Mouse (Mus musculus) heart, postnatal 25 days (tissue): ENCODE measurements around the gene Cacna1a. TPM values are rescaled to one million over a fixed set of nuclear protein-coding genes. Genes with fewer than 3 reads are reported as not detected.

Experiments used
- DNase-seq: peaks from one replicate; pipeline ENCODE4 v3.0.0; 2022; ENCODE audit warnings: low spot score
- intact Hi-C: fragments of 180-260 bp; cut with DNase I; formaldehyde crosslinking; loops from one replicate; pipeline ENCODE4 v1.15.1; 2025
- total RNA-seq, 2 experiments: library from RNA; stranded (reverse); gene quantifications; 2 replicates each; pipeline ENCODE4 v1.2.3; 2021

Cacna1a gene
- total RNA-seq, 2 experiments from 2014 or later: 2.5 to 3.2 TPM

- no peak for DNase-seq
- intact Hi-C loops: no loop called here
Measured at GRCm38 (mm10) chr8:84568737-84569136, 180.5 kb downstream of the Cacna1a start.

- DNase-seq: no peak
- intact Hi-C loops: loop anchor here (5.0 kb wide), 1 partner anchor 203 kb away; no protein-coding TSS in a partner anchor
Measured at GRCm38 (mm10) chr8:84569921-84570673, 181.9 kb downstream of the Cacna1a start.

GRCm38 (mm10) chr8:84577432-84577831 lies 189.2 kb downstream of the Cacna1a start:
- no peak for DNase-seq
- intact Hi-C loops: no loop called here

GRCm38 (mm10) chr8:84579595-84579994 lies 191.4 kb downstream of the Cacna1a start:
- DNase-seq: no peak
- intact Hi-C loops: no loop called here

- DNase-seq: no peak
- intact Hi-C loops: no loop called here
Measured at GRCm38 (mm10) chr8:84585311-84585710, 197.1 kb downstream of the Cacna1a start.

GRCm38 (mm10) chr8:84586221-84586620 lies 198.0 kb downstream of the Cacna1a start:
- no peak for DNase-seq
- intact Hi-C loops: no loop called here

- no peak for DNase-seq
- intact Hi-C loops: no loop called here
Measured at GRCm38 (mm10) chr8:84588498-84588897, 200.3 kb downstream of the Cacna1a start.

- intact Hi-C loops: loop anchor here (2.0 to 5.0 kb wide), 2 partner anchors 45 to 221 kb away; no protein-coding TSS in a partner anchor
- no peak for DNase-seq
Measured at GRCm38 (mm10) chr8:84592015-84592662, 203.9 kb downstream of the Cacna1a start.

- no peak for DNase-seq
- intact Hi-C loops: loop anchor here (2.0 to 5.0 kb wide), 2 partner anchors 44 to 220 kb away; no protein-coding TSS in a partner anchor
Measured at GRCm38 (mm10) chr8:84593143-84593542, 204.9 kb downstream of the Cacna1a start.

- intact Hi-C loops: loop anchor here (5.0 kb wide), 1 partner anchor 43 kb away; no protein-coding TSS in a partner anchor
- DNase-seq: no peak
Measured at GRCm38 (mm10) chr8:84594099-84594780, 206.0 kb downstream of the Cacna1a start.

GRCm38 (mm10) chr8:84595648-84596047 lies 207.4 kb downstream of the Cacna1a start:
- intact Hi-C loops: loop anchor here (1.0 kb wide), 1 partner anchor 232 kb away; no protein-coding TSS in a partner anchor
- no peak for DNase-seq

GRCm38 (mm10) chr8:84599401-84599800 lies 211.2 kb downstream of the Cacna1a start:
- DNase-seq: no peak
- intact Hi-C loops: no loop called here

GRCm38 (mm10) chr8:84600311-84600907 lies 212.2 kb downstream of the Cacna1a start:
- intact Hi-C loops: no loop called here
- DNase-seq: no peak

GRCm38 (mm10) chr8:84601221-84601751 lies 213.0 kb downstream of the Cacna1a start:
- DNase-seq: no peak
- intact Hi-C loops: no loop called here

- no peak for DNase-seq
- intact Hi-C loops: no loop called here
Measured at GRCm38 (mm10) chr8:84614512-84615223, 226.4 kb downstream of the Cacna1a start.

- intact Hi-C loops: no loop called here
- no peak for DNase-seq
Measured at GRCm38 (mm10) chr8:84615666-84616485, 227.6 kb downstream of the Cacna1a start.

GRCm38 (mm10) chr8:84617005-84617404 lies 228.8 kb downstream of the Cacna1a start:
- intact Hi-C loops: no loop called here
- no peak for DNase-seq

GRCm38 (mm10) chr8:84621102-84621625 lies 232.9 kb downstream of the Cacna1a start:
- intact Hi-C loops: no loop called here
- no peak for DNase-seq
